19 mouse cellular contexts compared by ENCODE assay signal in genomic region chr9:58681411-58681810, GRCm38 (mm10).
"Had no signal": no experiment of that assay in that cellular context is flagged by ENCODE, and none has a peak within 500 bp of the region (broad histone marks: within the 10 kb centered on the region; RNA-seq: fewer than 3 reads in every experiment).

No protein-coding gene starts in this region.

- H3K4me1 ChIP-seq: liver, embryonic 12.5 days; lung, embryonic 15.5 days; midbrain, embryonic 12.5 days; midbrain, embryonic 15.5 days; neural tube, embryonic 13.5 days; neural tube, embryonic 15.5 days had no signal

- H3K9me3 ChIP-seq: liver, embryonic 12.5 days; lung, embryonic 15.5 days; midbrain, embryonic 10.5 days; midbrain, embryonic 12.5 days; midbrain, embryonic 15.5 days; neural tube, embryonic 13.5 days; neural tube, embryonic 15.5 days had no signal

- H3K27ac ChIP-seq: liver, embryonic 12.5 days; liver, embryonic 14.5 days; lung, embryonic 15.5 days; macrophage; midbrain, embryonic 10.5 days; midbrain, embryonic 12.5 days; midbrain, embryonic 15.5 days; neural tube, embryonic 13.5 days; neural tube, embryonic 15.5 days had no signal

- H3K4me3 ChIP-seq: liver, embryonic 12.5 days; lung, embryonic 15.5 days; midbrain, embryonic 10.5 days; midbrain, embryonic 12.5 days; midbrain, embryonic 15.5 days; neural tube, embryonic 13.5 days; neural tube, embryonic 15.5 days had no signal

- H3K9ac ChIP-seq: liver, embryonic 12.5 days; liver, embryonic 14.5 days; lung, embryonic 15.5 days; midbrain, embryonic 12.5 days; midbrain, embryonic 15.5 days; neural tube, embryonic 13.5 days; neural tube, embryonic 15.5 days had no signal

- DNase-seq: lung, adult 18-20 months; lung, postnatal 14 days; lung, postnatal 36 days; retina, postnatal 1 day; right cerebral cortex, postnatal 14 days; spleen, adult 18-20 months; thymus, adult 18-20 months; thymus, postnatal 14 days; thymus, postnatal 36 days had no signal

- H3K36me3 ChIP-seq: liver, embryonic 12.5 days; lung, embryonic 15.5 days; midbrain, embryonic 10.5 days; midbrain, embryonic 12.5 days; midbrain, embryonic 15.5 days; neural tube, embryonic 13.5 days; neural tube, embryonic 15.5 days had no signal

- H3K27me3 ChIP-seq: liver, embryonic 12.5 days; lung, embryonic 15.5 days; midbrain, embryonic 12.5 days; midbrain, embryonic 15.5 days; neural tube, embryonic 13.5 days; neural tube, embryonic 15.5 days had no signal

- ATAC-seq: liver, embryonic 12.5 days; lung, postnatal 0 days; midbrain, embryonic 15.5 days had no signal

- H3K4me2 ChIP-seq: liver, embryonic 12.5 days; lung, embryonic 15.5 days; midbrain, embryonic 12.5 days; midbrain, embryonic 15.5 days; neural tube, embryonic 13.5 days; neural tube, embryonic 15.5 days had no signal
